Mouse (Mus musculus) C2C12 (cell line): ENCODE measurements around the gene Castor2. TPM values are rescaled to one million over a fixed set of nuclear protein-coding genes. Genes with fewer than 3 reads are reported as not detected.

Source experiments
- H3K27me3 ChIP-seq: one replicate; pipeline ENCODE4 v1.6.1; 2011; ENCODE audit not compliant: control insufficient read depth, insufficient read depth, insufficient read length
- H3K36me3 ChIP-seq: one replicate; pipeline ENCODE4 v1.6.1; 2011; ENCODE audit not compliant: control insufficient read depth, insufficient read depth
- H3K4me3 ChIP-seq: one replicate; pipeline ENCODE4 v1.5.1; 2011; ENCODE audit warnings: mild to moderate bottlenecking, control low read depth; ENCODE audit not compliant: poor library complexity, insufficient read depth, severe bottlenecking
- H3K79me2 ChIP-seq: one replicate; pipeline ENCODE4 v1.6.1; 2011; ENCODE audit not compliant: control insufficient read depth, insufficient read depth
- H3K79me3 ChIP-seq: one replicate; pipeline ENCODE4 v1.6.1; 2011; ENCODE audit warnings: low read depth, control low read depth
- H3ac ChIP-seq: one replicate; pipeline ENCODE3; 2011; ENCODE audit warnings: low read depth; ENCODE audit not compliant: control insufficient read depth, insufficient read length
- CEBPB ChIP-seq: IDR thresholded peaks from one replicate; pipeline ENCODE4 v1.6.1; 2011; ENCODE audit warnings: low read depth, mild to moderate bottlenecking, control low read depth, moderate library complexity
- CTCF ChIP-seq: IDR thresholded peaks from one replicate; pipeline ENCODE4 v1.5.1; 2011; ENCODE audit not compliant: control insufficient read depth, insufficient read depth, insufficient read length
- FOSL1 ChIP-seq: IDR thresholded peaks from one replicate; pipeline ENCODE4 v1.8.0; 2011; ENCODE audit warnings: mild to moderate bottlenecking, low read length; ENCODE audit not compliant: poor library complexity, insufficient read depth, severe bottlenecking
- MAX ChIP-seq: IDR thresholded peaks from one replicate; pipeline ENCODE4 v1.6.1; 2011; ENCODE audit warnings: mild to moderate bottlenecking, control low read depth
- MYOD1 ChIP-seq: IDR thresholded peaks from one replicate; pipeline ENCODE4 v1.6.1; 2011; ENCODE audit warnings: low read depth; ENCODE audit not compliant: control insufficient read depth, insufficient read length
- MYOG ChIP-seq: IDR thresholded peaks from one replicate; pipeline ENCODE4 v1.6.1; 2011; ENCODE audit not compliant: control insufficient read depth, insufficient read length; ENCODE audit errors: extremely low read depth
- USF1 ChIP-seq: IDR thresholded peaks from one replicate; pipeline ENCODE4 v1.6.1; 2011; ENCODE audit warnings: low read depth, mild to moderate bottlenecking, control low read depth, moderate library complexity
- polyA plus RNA-seq: library from polyadenylated mRNA; unstranded; fragments of >200 nt; fragmentation: generic; extraction: Trizol; gene quantifications from one replicate; pipeline ENCODE4 v1.2.1, GENCODE M21; 2012; ENCODE audit warnings: missing spikeins

Castor2 gene
- polyA plus RNA-seq, 1 experiment: 3.0 TPM

- Histone ChIP-seq H3ac (no peak overlapping the region), H3K27me3 (no peaks in the 10 kb centered on the region), H3K79me3 (no peaks in the 10 kb centered on the region), H3K36me3 (no peaks in the 10 kb centered on the region), H3K79me2 (no peaks in the 10 kb centered on the region), H3K4me3 (no peak overlapping the region)
- TF ChIP-seq MYOD1: no peak
- no peak for TF ChIP-seq USF1
- no peak for TF ChIP-seq FOSL1
- TF ChIP-seq MAX: no peak
- TF ChIP-seq MYOG: no peak
- TF ChIP-seq CTCF: no peak
- no peak for TF ChIP-seq CEBPB
Measured at GRCm38 (mm10) chr5:134137933-134138332, 38.4 kb downstream of the Castor2 start.

- Histone ChIP-seq H3ac (no peak overlapping the region), H3K79me3 (no peaks in the 10 kb centered on the region), H3K4me3 (no peak overlapping the region), H3K36me3 (no peaks in the 10 kb centered on the region), H3K27me3 (no peaks in the 10 kb centered on the region), H3K79me2 (no peaks in the 10 kb centered on the region)
- TF ChIP-seq MYOD1 (no peak), MAX (no peak), MYOG (no peak), USF1 (no peak), FOSL1 (no peak), CEBPB (no peak), CTCF (no peak)
Measured at GRCm38 (mm10) chr5:134139429-134139828, 39.9 kb downstream of the Castor2 start.

- Histone ChIP-seq H3K27me3 (no peaks in the 10 kb centered on the region), H3K36me3 (no peaks in the 10 kb centered on the region), H3ac (no peak overlapping the region), H3K79me2 (no peaks in the 10 kb centered on the region), H3K4me3 (no peak overlapping the region), H3K79me3 (no peaks in the 10 kb centered on the region)
- TF ChIP-seq MYOG: no peak
- no peak for TF ChIP-seq MAX
- TF ChIP-seq CEBPB: no peak
- TF ChIP-seq MYOD1: no peak
- TF ChIP-seq CTCF: no peak
- TF ChIP-seq USF1: no peak
- TF ChIP-seq FOSL1: no peak
Measured at GRCm38 (mm10) chr5:134141236-134141635, 41.7 kb downstream of the Castor2 start.

GRCm38 (mm10) chr5:134142381-134142780 is 42.9 kb downstream of the Castor2 start:
- H3K27me3 ChIP-seq: no peaks in the 10 kb centered on the region
- TF ChIP-seq FOSL1 (no peak), MAX (no peak), CEBPB (no peak), MYOG (no peak), USF1 (no peak), MYOD1 (no peak), CTCF (no peak)
- no peaks in the 10 kb centered on the region for H3K79me2 ChIP-seq
- H3K36me3 ChIP-seq: no peaks in the 10 kb centered on the region
- H3K4me3 ChIP-seq: no peak overlapping the region
- no peak overlapping the region for H3ac ChIP-seq
- no peaks in the 10 kb centered on the region for H3K79me3 ChIP-seq

- H3ac ChIP-seq: no peak overlapping the region
- no peaks in the 10 kb centered on the region for H3K79me3 ChIP-seq
- no peak for TF ChIP-seq CTCF
- no peak for TF ChIP-seq MYOD1
- TF ChIP-seq USF1: no peak
- no peak for TF ChIP-seq CEBPB
- TF ChIP-seq MYOG: no peak
- no peak for TF ChIP-seq FOSL1
- no peak for TF ChIP-seq MAX
- H3K4me3 ChIP-seq: no peak overlapping the region
- no peaks in the 10 kb centered on the region for H3K79me2 ChIP-seq
- H3K36me3 ChIP-seq: peaks cover 22% of the 10 kb centered on the region
- H3K27me3 ChIP-seq: no peaks in the 10 kb centered on the region
Measured at GRCm38 (mm10) chr5:134144986-134145385, 45.5 kb downstream of the Castor2 start.

- Histone ChIP-seq H3K4me3 (no peak overlapping the region), H3ac (no peak overlapping the region), H3K27me3 (no peaks in the 10 kb centered on the region), H3K79me3 (no peaks in the 10 kb centered on the region), H3K79me2 (no peaks in the 10 kb centered on the region), H3K36me3 (peaks cover 34% of the 10 kb centered on the region)
- no peak for TF ChIP-seq MYOD1
Measured at GRCm38 (mm10) chr5:134147194-134147753, 47.8 kb downstream of the Castor2 start.
